ENCODE assay signal across 17 mouse cellular contexts in the genomic region with DNA sequence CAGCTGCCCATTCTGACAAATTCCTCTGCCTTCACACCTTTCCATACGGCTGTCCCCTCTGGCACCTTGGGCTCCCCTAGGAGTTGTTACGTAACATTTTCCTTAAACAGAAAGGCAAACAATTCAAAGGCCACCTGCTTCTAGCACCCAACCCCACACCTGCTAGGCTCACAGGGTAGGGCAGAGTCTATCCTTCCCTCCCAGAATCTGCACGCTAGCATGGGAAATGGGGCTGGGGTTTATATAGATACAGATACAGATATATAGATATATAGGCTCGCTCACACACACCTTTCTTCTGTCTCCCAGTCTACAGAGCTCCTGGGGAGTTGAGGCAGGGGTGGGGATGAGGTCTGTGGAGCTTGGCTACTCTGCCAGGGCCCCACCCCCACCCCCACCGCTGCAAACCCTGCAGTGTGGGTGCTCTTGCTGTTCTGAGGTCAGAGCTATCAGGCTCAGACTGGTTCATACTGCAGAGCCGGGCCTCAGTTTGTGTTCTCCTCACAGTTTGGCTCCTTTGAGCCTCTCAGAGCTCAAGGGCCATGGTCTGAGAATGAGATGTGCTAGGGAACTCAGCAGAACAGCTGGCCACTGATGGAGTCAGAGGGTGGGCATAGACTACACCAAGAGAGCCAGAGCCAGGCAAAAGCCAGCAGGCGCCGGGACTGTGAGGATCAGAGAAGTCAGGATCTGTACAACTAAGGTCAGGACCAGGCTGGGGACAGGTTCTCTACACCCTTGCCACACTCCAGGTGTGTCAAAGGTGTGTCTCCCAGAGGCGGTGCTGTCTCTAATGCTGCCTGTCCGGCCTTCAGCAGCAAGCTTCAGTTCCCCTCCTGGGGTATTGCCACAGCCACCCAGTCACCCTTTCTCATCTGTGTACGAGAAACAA. TPM values are rescaled to one million over a fixed set of nuclear protein-coding genes. Genes with fewer than 3 reads are reported as not detected.
DNase-seq lines count a peak whose midpoint lies in the region; ATAC-seq lines count a peak whose summit lies in the region.
"Had no signal": no experiment of that assay in that cellular context is flagged by ENCODE, and none has a peak within 500 bp of the region (broad histone marks: within the 10 kb centered on the region; RNA-seq: fewer than 3 reads in every experiment).

No protein-coding gene starts in this region.

- 0 out of 2 replicates have a peak, but pooled peaks have one; percentile 6 for ATAC-seq in lung, embryonic 15.5 days (ENCODE audit: borderline replicate concordance, extremely low read depth, low FRiP score, low TSS enrichment)
- ATAC-seq in intestine, embryonic 14.5 days (replicated peaks; ENCODE audit: low FRiP score, low TSS enrichment, low read depth), result peak; percentile 57
- ATAC-seq in megakaryocyte, adult 5-6 weeks (ENCODE audit: poor library complexity, severe bottlenecking), result peak; percentile 67; the same call in 1 of the 2 replicates
- ATAC-seq in cerebellum, adult (ENCODE audit: insufficient number of reproducible peaks, low FRiP score, low TSS enrichment), result no peak
- ATAC-seq: CD4-positive, CD25-positive, alpha-beta regulatory T cell, adult 4 months; forebrain, embryonic 15.5 days; inflammation-experienced regulatory T-cells, adult 6 months had no signal

- H3K27ac ChIP-seq in lung, embryonic 15.5 days, result peak overlapping the region; percentile 39; the same call in 1 of the 2 replicates
- peak overlapping the region; percentile 5; the same call in 1 of the 2 replicates for H3K27ac ChIP-seq in intestine, embryonic 14.5 days (ENCODE audit: low read depth)
- H3K27ac ChIP-seq: embryonic facial prominence, embryonic 15.5 days; forebrain, embryonic 15.5 days; gastrocnemius, adult 2 months; left cerebral cortex, adult 2 months; limb, embryonic 13.5 days had no signal

- H3K4me2 ChIP-seq in lung, embryonic 15.5 days, result no peak overlapping the region
- H3K4me2 ChIP-seq in intestine, embryonic 14.5 days (ENCODE audit: low read length), result no peak overlapping the region
- H3K4me2 ChIP-seq: embryonic facial prominence, embryonic 15.5 days; forebrain, embryonic 15.5 days; limb, embryonic 13.5 days had no signal

- H3K27me3 ChIP-seq in lung, embryonic 15.5 days, result no peaks in the 10 kb centered on the region
- no peaks in the 10 kb centered on the region for H3K27me3 ChIP-seq in intestine, embryonic 14.5 days (replicated peaks; ENCODE audit: control insufficient read depth, insufficient read depth, low read length)
- H3K27me3 ChIP-seq: embryonic facial prominence, embryonic 15.5 days; forebrain, embryonic 15.5 days; megakaryocyte, embryonic 14.5 days had no signal

- no peaks in the 10 kb centered on the region for H3K9me3 ChIP-seq in lung, embryonic 15.5 days
- H3K9me3 ChIP-seq in intestine, embryonic 14.5 days (ENCODE audit: control insufficient read depth, low read length), result no peaks in the 10 kb centered on the region
- H3K9me3 ChIP-seq: embryonic facial prominence, embryonic 15.5 days; forebrain, embryonic 15.5 days; limb, embryonic 13.5 days; megakaryocyte, embryonic 14.5 days had no signal

- H3K4me1 ChIP-seq in lung, embryonic 15.5 days, result peaks cover 15% of the 10 kb centered on the region
- H3K4me1 ChIP-seq in intestine, embryonic 14.5 days (replicated peaks; ENCODE audit: control insufficient read depth, insufficient read depth, low read length), result peaks cover 3% of the 10 kb centered on the region
- H3K4me1 ChIP-seq: forebrain, embryonic 15.5 days had no signal

- H3K4me3 ChIP-seq in lung, embryonic 15.5 days, result no peak overlapping the region
- H3K4me3 ChIP-seq in intestine, embryonic 14.5 days (ENCODE audit: low read depth, low read length), result no peak overlapping the region
- H3K4me3 ChIP-seq: embryonic facial prominence, embryonic 15.5 days; forebrain, embryonic 15.5 days; gastrocnemius, adult 2 months; left cerebral cortex, adult 2 months; limb, embryonic 13.5 days; megakaryocyte, embryonic 14.5 days had no signal

- no peak overlapping the region for H3K9ac ChIP-seq in lung, embryonic 15.5 days
- H3K9ac ChIP-seq in intestine, embryonic 14.5 days (ENCODE audit: low read length), result no peak overlapping the region
- H3K9ac ChIP-seq: embryonic facial prominence, embryonic 15.5 days; forebrain, embryonic 15.5 days; limb, embryonic 13.5 days had no signal

- no peaks in the 10 kb centered on the region for H3K36me3 ChIP-seq in lung, embryonic 15.5 days
- H3K36me3 ChIP-seq in intestine, embryonic 14.5 days (ENCODE audit: control insufficient read depth, insufficient read depth, low read length), result no peaks in the 10 kb centered on the region
- H3K36me3 ChIP-seq: embryonic facial prominence, embryonic 15.5 days; forebrain, embryonic 15.5 days; limb, embryonic 13.5 days had no signal

- no peak for DNase-seq in lung, postnatal 14 days
- no peak for DNase-seq in intestine, embryonic 14.5 days (ENCODE audit: low spot score)
- peak; percentile 58 for DNase-seq in thymus, postnatal 4 days
- no peak for DNase-seq in retina, embryonic 14.5 days (ENCODE audit: low spot score)
- DNase-seq: cerebellum, adult 11-12 months; gastrocnemius, adult 2 months; right cerebral cortex, postnatal 25 days had no signal

- 64% methylated on average over 11 of the region's 11 CpGs for WGBS in lung, embryonic 15.5 days
- WGBS in intestine, embryonic 14.5 days, result 68% methylated on average over 11 of the region's 11 CpGs

RNA-seq across cellular contexts. Expression of gene Lbr, which starts 22.4 kb away (rescaled TPM):
- polyA plus RNA-seq in lung, embryonic 15.5 days (2015; fragmentation: Nextera tagmentation; extraction: Ambion mirVana), result 131 and 137 TPM in 2 replicates
- 157 and 168 TPM in 2 replicates for polyA plus RNA-seq in intestine, embryonic 14.5 days (2014; fragmentation: Nextera tagmentation; extraction: Ambion mirVana)
- 457 and 500 TPM in 2 replicates for total RNA-seq in megakaryocyte, adult 5-6 weeks (2015)
- 415 and 440 TPM in 2 replicates for total RNA-seq in megakaryocyte, adult 5-6 weeks (2017)
